Mouse (Mus musculus) E14TG2a.4 (cell line): ENCODE results near the gene Atp6v0b.

Experiments
- CTCF ChIP-seq: conservative IDR thresholded peaks from 2 replicates; pipeline ENCODE4 v1.5.1; 2014; ENCODE audit warnings: low read length
- NANOG ChIP-seq: IDR thresholded peaks from 2 replicates; pipeline ENCODE4 v1.6.1; 2014; ENCODE audit warnings: borderline replicate concordance, low read length, mixed read lengths
- POU5F1 ChIP-seq: IDR thresholded peaks from 2 replicates; pipeline ENCODE4 v1.6.1; 2014; ENCODE audit warnings: low read length, borderline replicate concordance

DNA sequence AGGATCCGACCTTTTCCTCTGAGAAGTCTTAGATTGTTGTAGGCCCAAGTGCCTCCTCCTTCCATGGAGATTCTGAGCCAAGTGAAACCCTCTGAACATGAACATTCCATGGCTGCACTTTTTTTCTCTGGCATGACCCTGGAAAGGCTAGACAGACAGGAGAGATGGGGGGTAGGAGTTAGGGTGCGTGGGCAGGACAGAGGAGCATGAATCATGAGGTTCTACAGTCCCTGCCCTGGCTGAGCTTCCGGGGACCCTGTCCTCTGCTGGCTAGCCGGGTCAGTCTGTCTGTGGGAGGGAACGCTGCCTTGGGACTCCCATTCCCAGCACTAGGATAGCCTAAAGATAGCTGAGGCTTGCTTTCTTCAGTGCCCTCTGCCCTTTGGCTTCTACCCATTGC is 42.7 kb downstream of the Atp6v0b start:
- TF ChIP-seq CTCF (no peak), NANOG (no peak), POU5F1 (no peak)
